Mouse (Mus musculus): ENCODE measurements around the gene Akr1c18.

Akr1c18 gene

DNA sequence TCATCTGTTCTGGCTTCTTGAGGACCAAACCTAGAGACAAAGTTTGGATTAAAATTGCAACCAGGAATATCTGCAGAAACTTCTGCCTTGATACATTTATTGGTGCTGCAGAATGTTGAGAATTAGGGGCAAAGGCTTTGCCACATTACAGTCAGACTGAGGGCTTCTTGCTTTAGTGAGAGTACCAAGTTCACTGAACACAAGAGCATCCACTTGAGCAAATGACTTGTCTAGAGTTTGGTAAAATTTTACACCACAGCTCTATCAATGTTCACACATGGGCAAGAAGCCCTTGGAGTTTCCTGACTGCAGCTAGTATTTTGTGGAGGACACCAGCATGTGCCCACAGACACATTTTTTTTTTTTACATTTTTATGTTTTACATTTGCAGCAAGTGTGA, 47.7 kb downstream of the Akr1c18 start:
- DNase-seq (ENCODE audit: low spot score in 2 of 2) = no peak

DNA sequence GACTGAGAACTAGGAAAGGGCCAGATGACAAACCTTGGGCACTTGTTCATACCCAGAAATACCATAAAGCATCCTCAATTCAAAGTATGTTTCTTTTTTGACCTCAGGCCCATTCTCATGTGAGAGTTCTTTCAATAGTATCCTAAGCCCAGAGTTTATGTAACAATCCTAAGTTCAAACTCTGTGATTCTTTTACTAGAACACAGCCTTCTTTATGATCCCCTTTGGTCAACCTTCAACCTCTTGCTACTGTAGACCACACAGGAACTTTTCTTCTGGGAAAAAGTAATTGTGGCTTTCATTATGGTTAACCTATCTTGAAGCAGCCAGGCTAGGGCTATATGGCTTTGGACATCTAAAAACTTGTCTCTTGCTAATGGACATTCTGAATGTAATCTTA, 48.8 kb downstream of the Akr1c18 start:
- no peak for DNase-seq (ENCODE audit: low spot score in 2 of 2)
